Mouse (Mus musculus) midbrain, embryonic 10.5 days (tissue): ENCODE measurements around the gene Ciz1. TPM values are rescaled to one million over a fixed set of nuclear protein-coding genes. Genes with fewer than 3 reads are reported as not detected.

ENCODE experiments used
- DNase-seq: peaks from one replicate; pipeline ENCODE4 v3.0.0-alpha.2; 2017; ENCODE audit warnings: low spot score
- H3K27ac ChIP-seq: fragments of 300-500 bp; sonication (generic); replicated peaks from 2 replicates; pipeline ENCODE4 v1.5.1; 2016; ENCODE audit warnings: mild to moderate bottlenecking
- H3K27me3 ChIP-seq: fragments of 300-500 bp; sonication (generic); 2 replicates; pipeline ENCODE4 v1.6.1; 2016; ENCODE audit warnings: low read depth, mild to moderate bottlenecking; ENCODE audit not compliant: poor library complexity, severe bottlenecking
- H3K36me3 ChIP-seq: fragments of 300-500 bp; sonication (generic); 2 replicates; pipeline ENCODE4 v1.6.1; 2016; ENCODE audit warnings: mild to moderate bottlenecking, moderate library complexity
- H3K4me1 ChIP-seq: fragments of 300-500 bp; sonication (generic); 2 replicates; pipeline ENCODE4 v1.6.1; 2016
- H3K4me3 ChIP-seq: fragments of 300-500 bp; sonication (generic); 2 replicates; pipeline ENCODE4 v1.5.1; 2016; ENCODE audit warnings: mild to moderate bottlenecking, moderate library complexity
- H3K9me3 ChIP-seq: fragments of 300-500 bp; sonication (generic); replicated peaks from 2 replicates; pipeline ENCODE4 v1.6.1; 2016; ENCODE audit warnings: mild to moderate bottlenecking
- WGBS: fragments of 180-500 bp; shearing (Covaris S2); methylation state at CpG from one replicate; pipeline ENCODE4 v1.1.7; 2016; 5-methylcytosine and 5-hydroxymethylcytosine counted together
- polyA plus RNA-seq: library from polyadenylated mRNA; unstranded; fragments of >200 nt; fragmentation: Nextera tagmentation; extraction: Ambion mirVana; gene quantifications from 2 replicates; pipeline ENCODE4 v1.2.1, GENCODE M21; 2016

Ciz1 gene
- polyA plus RNA-seq, 1 experiment from 2014 or later, result 60.5 TPM

GRCm38 (mm10) chr2:32324322-32324721 is 27.8 kb upstream of the Ciz1 start:
- Histone ChIP-seq H3K9me3 (no peaks in the 10 kb centered on the region), H3K4me3 (no peak overlapping the region), H3K36me3 (no peaks in the 10 kb centered on the region), H3K27me3 (peaks cover 10% of the 10 kb centered on the region), H3K4me1 (peaks cover 43% of the 10 kb centered on the region), H3K27ac (no peak overlapping the region)
- 60% methylated on average over 4 of the region's 4 CpGs for WGBS
- no peak for DNase-seq

- WGBS, result 80% methylated on average over 7 of the region's 7 CpGs
- no peak for DNase-seq
- no peak overlapping the region for H3K4me3 ChIP-seq
- no peaks in the 10 kb centered on the region for H3K9me3 ChIP-seq
- H3K36me3 ChIP-seq, result no peaks in the 10 kb centered on the region
- H3K27ac ChIP-seq, result no peak overlapping the region
- H3K27me3 ChIP-seq, result peaks cover 3% of the 10 kb centered on the region; the same call in 1 of the 2 replicates
- H3K4me1 ChIP-seq, result peaks cover 34% of the 10 kb centered on the region
These were observed 26.8 kb upstream of the Ciz1 start for GRCm38 (mm10) chr2:32325342-32325741.

GRCm38 (mm10) chr2:32327200-32327599 is 24.9 kb upstream of the Ciz1 start:
- no peak for DNase-seq
- Histone ChIP-seq H3K4me3 (no peak overlapping the region), H3K36me3 (no peaks in the 10 kb centered on the region), H3K4me1 (peaks cover 24% of the 10 kb centered on the region), H3K27me3 (no peaks in the 10 kb centered on the region), H3K9me3 (no peaks in the 10 kb centered on the region), H3K27ac (no peak overlapping the region)
- 87% methylated on average over 4 of the region's 4 CpGs for WGBS

- WGBS, result 40% methylated on average over 13 of the region's 13 CpGs
- Histone ChIP-seq H3K9me3 (no peaks in the 10 kb centered on the region), H3K4me3 (no peak overlapping the region), H3K27ac (peak overlapping the region; percentile 28), H3K27me3 (0 out of 2 replicates have a peak, but pooled peaks cover 4% of the 10 kb centered on the region), H3K36me3 (no peaks in the 10 kb centered on the region), H3K4me1 (peaks cover 11% of the 10 kb centered on the region)
- no peak for DNase-seq
These were observed 23.1 kb upstream of the Ciz1 start for GRCm38 (mm10) chr2:32328911-32329460.

- H3K4me1 ChIP-seq, result peaks cover 11% of the 10 kb centered on the region
- H3K27ac ChIP-seq, result peak overlapping the region; percentile 28; the same call in 1 of the 2 replicates
- 57% methylated on average over 6 of the region's 6 CpGs for WGBS
- 0 out of 2 replicates have a peak, but pooled peaks cover 9% of the 10 kb centered on the region for H3K27me3 ChIP-seq
- no peak for DNase-seq
- H3K4me3 ChIP-seq, result no peak overlapping the region
- no peaks in the 10 kb centered on the region for H3K9me3 ChIP-seq
- 0 out of 2 replicates have a peak, but pooled peaks cover 2% of the 10 kb centered on the region for H3K36me3 ChIP-seq
These were observed 22.6 kb upstream of the Ciz1 start for GRCm38 (mm10) chr2:32329531-32329930.

GRCm38 (mm10) chr2:32332159-32332558 is 20.0 kb upstream of the Ciz1 start:
- Histone ChIP-seq H3K4me1 (peaks cover 15% of the 10 kb centered on the region), H3K27me3 (peaks cover 28% of the 10 kb centered on the region)
- WGBS, result 89% methylated on average over 5 of the region's 5 CpGs

GRCm38 (mm10) chr2:32335888-32336287 is 16.2 kb upstream of the Ciz1 start:
- H3K4me3 ChIP-seq, result no peak overlapping the region
- peaks cover 36% of the 10 kb centered on the region for H3K27me3 ChIP-seq
- H3K9me3 ChIP-seq, result no peaks in the 10 kb centered on the region
- no peak for DNase-seq
- WGBS, result 52% methylated on average over 15 of the region's 15 CpGs
- H3K27ac ChIP-seq, result no peak overlapping the region
- peaks cover 22% of the 10 kb centered on the region for H3K36me3 ChIP-seq
- peaks cover 4% of the 10 kb centered on the region for H3K4me1 ChIP-seq

More at GRCm38 (mm10) chr2:32332159-32332558, 20.0 kb upstream of the Ciz1 start:
- no peak overlapping the region for H3K4me3 ChIP-seq
- no peak for DNase-seq
- H3K27ac ChIP-seq, result no peak overlapping the region
- no peaks in the 10 kb centered on the region for H3K9me3 ChIP-seq
- peaks cover 14% of the 10 kb centered on the region; the same call in 1 of the 2 replicates for H3K36me3 ChIP-seq

- H3K27ac ChIP-seq, result no peak overlapping the region
- peaks cover 19% of the 10 kb centered on the region for H3K36me3 ChIP-seq
- H3K27me3 ChIP-seq, result peaks cover 21% of the 10 kb centered on the region
- H3K9me3 ChIP-seq, result no peaks in the 10 kb centered on the region
- no peak for DNase-seq
- peaks cover 19% of the 10 kb centered on the region for H3K4me1 ChIP-seq
- 37% methylated on average over 26 of the region's 26 CpGs for WGBS
- H3K4me3 ChIP-seq, result no peak overlapping the region
These were observed 12.1 kb upstream of the Ciz1 start for GRCm38 (mm10) chr2:32339912-32340642.

GRCm38 (mm10) chr2:32340836-32341633 is 11.1 kb upstream of the Ciz1 start:
- DNase-seq, result no peak
- Histone ChIP-seq H3K9me3 (no peaks in the 10 kb centered on the region), H3K4me3 (no peak overlapping the region), H3K4me1 (peaks cover 17% of the 10 kb centered on the region), H3K27ac (no peak overlapping the region), H3K36me3 (peaks cover 10% of the 10 kb centered on the region; the same call in 1 of the 2 replicates), H3K27me3 (peaks cover 12% of the 10 kb centered on the region; the same call in 1 of the 2 replicates)
- 85% methylated on average over 13 of the region's 13 CpGs for WGBS

GRCm38 (mm10) chr2:32341634-32341939 is 10.5 kb upstream of the Ciz1 start:
- peaks cover 7% of the 10 kb centered on the region; the same call in 1 of the 2 replicates for H3K27me3 ChIP-seq
- no peaks in the 10 kb centered on the region for H3K9me3 ChIP-seq
- peaks cover 8% of the 10 kb centered on the region; the same call in 1 of the 2 replicates for H3K36me3 ChIP-seq
- H3K4me1 ChIP-seq, result peaks cover 15% of the 10 kb centered on the region
- H3K27ac ChIP-seq, result no peak overlapping the region
- no peak overlapping the region for H3K4me3 ChIP-seq
- DNase-seq, result no peak
- 92% methylated on average over 4 of the region's 4 CpGs for WGBS

GRCm38 (mm10) chr2:32342039-32342438 is 10.1 kb upstream of the Ciz1 start:
- DNase-seq, result no peak
- Histone ChIP-seq H3K4me3 (no peak overlapping the region), H3K9me3 (no peaks in the 10 kb centered on the region), H3K36me3 (peaks cover 8% of the 10 kb centered on the region; the same call in 1 of the 2 replicates), H3K27me3 (peaks cover 7% of the 10 kb centered on the region; the same call in 1 of the 2 replicates), H3K27ac (no peak overlapping the region), H3K4me1 (peaks cover 15% of the 10 kb centered on the region)
- WGBS, result 84% methylated on average over 4 of the region's 4 CpGs

- DNase-seq, result no peak
- peaks cover 5% of the 10 kb centered on the region; the same call in 1 of the 2 replicates for H3K36me3 ChIP-seq
These were observed 9.4 kb upstream of the Ciz1 start for GRCm38 (mm10) chr2:32342539-32343350.

More at GRCm38 (mm10) chr2:32342539-32343350, 9.4 kb upstream of the Ciz1 start:
- H3K4me1 ChIP-seq, result peaks cover 15% of the 10 kb centered on the region
- WGBS, result 69% methylated on average over 6 of the region's 6 CpGs
- peaks cover 7% of the 10 kb centered on the region; the same call in 1 of the 2 replicates for H3K27me3 ChIP-seq
- H3K4me3 ChIP-seq, result no peak overlapping the region
- no peaks in the 10 kb centered on the region for H3K9me3 ChIP-seq
- peak overlapping the region; percentile 24 for H3K27ac ChIP-seq
